Mouse (Mus musculus): Measurements from ENCODE around the gene Plpp6.

The Plpp6 gene

DNA sequence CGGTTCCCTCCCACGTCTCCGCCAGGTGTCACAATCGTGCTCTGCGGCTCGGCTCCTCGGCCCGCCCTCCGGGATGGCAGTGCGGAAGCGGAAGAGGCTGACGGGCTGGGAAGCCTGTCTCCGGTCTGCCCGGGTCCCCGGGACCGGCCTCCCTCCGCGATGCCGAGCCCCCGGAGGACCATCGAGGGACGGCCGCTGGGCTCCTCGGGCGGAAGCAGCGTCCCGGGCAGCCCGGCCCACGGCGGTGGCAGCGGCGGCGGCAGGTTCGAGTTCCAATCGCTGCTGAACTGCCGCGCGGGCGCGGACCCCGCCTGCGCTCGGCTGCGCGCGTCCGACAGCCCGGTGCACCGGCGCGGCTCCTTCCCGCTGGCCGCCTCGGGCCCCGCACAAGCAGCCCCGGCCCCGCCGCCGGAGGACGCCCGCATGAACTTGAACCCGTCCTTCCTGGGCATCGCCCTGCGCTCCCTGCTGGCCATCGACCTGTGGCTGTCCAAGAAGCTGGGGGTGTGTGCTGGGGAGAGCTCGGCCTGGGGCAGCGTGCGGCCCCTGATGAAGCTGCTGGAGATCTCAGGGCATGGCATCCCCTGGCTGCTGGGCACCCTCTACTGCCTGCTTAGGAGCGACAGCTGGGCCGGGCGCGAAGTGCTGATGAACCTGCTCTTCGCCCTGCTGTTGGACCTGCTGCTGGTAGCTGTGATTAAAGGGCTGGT is at the start of gene Plpp6:
Gene Plpp6, plus strand, starts transcription at position 112 of the 710 bp plus-strand sequence.
- peak; percentile 82 for DNase-seq (ENCODE audit: low spot score)

DNA sequence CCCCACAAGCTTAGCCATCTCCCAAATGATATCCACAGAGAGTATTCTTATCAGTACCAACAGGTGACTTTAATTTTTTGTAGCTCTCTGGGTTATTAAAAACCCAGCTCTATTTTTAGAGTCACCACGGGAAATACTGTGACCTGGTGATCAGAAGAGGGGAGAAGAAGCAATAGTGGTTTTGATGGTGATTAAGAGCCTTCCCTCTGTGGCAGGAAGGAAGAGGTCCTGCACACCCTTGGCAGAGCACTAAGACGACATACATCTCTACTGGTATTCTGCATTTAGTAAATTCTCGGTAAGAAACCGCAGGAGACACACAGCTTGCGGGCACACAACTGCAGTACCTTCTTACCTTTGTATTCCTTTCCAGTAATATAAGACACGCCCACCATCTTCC is 49.2 kb upstream of the Plpp6 start:
- no peak for DNase-seq (ENCODE audit: low spot score)

DNA sequence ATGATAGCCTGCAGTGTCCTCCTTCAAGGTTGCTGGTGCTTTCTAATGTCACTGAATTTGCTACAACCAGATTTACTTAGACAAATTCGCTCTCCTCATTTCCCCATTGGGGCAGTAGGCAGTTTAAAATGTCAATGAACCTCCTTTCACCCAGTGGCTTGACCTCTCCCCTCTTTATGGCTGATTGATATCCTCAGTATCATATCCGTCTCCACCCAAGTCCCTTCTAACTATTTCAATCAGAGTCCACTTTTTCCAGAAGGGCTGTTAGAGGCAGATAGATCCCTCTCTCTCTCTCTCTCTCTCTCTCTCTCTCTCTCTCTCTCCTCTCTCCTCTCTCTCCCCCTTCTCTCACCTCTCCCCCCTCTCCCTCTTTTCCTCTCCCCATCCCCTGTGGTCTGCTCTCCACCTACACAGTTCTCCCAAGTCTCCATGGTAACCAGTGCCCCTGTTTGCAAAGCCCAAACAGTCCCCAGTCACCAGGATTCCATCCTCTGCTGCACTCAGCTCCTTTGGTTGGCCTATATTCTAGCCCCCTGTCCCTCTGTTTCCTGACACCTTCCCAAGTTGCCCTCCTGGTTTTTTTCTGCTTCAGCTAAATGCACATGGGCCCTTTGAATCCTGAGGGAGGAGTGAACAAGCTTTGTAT is 48.0 kb upstream of the Plpp6 start:
- DNase-seq (ENCODE audit: low spot score) = no peak

DNA sequence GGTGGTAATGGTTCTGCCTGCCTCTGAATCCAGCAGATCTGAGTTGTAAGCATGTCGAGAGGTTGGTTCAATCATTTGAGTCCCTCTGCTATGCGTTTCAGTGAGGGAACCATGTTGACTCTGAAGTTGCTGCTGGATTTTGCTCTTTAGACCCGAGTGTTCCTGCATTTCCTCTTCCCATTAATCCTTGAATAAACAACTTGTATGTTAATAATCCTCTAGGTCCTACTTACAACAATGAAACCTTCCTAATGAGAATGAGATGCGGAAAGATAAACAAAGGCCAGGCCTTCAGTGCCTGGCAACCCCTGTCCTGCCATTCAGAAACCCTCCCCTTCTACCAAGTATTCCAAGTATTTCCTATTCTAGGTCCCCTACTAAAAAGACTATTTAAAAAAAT is 47.3 kb upstream of the Plpp6 start:
- DNase-seq (ENCODE audit: low spot score) = no peak

DNA sequence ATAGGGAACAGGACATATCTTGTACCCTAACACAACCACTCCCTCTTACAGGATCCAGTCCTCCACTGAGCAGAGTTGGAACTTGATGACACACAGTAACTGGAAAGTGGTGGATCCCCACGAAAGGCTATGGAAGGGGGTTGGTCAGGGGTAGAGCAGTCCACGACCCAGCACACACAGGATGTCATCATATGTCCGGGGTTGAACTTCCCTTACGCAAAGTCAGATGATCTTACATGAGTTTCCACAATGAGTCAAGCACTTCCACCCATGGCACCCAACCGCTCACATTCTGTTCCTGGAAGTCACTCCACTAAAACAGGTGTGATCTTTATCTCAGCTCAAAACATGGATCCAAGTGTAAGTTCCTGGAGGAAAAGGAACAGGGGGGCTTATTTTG is 45.9 kb upstream of the Plpp6 start:
- DNase-seq (ENCODE audit: low spot score) = no peak

DNA sequence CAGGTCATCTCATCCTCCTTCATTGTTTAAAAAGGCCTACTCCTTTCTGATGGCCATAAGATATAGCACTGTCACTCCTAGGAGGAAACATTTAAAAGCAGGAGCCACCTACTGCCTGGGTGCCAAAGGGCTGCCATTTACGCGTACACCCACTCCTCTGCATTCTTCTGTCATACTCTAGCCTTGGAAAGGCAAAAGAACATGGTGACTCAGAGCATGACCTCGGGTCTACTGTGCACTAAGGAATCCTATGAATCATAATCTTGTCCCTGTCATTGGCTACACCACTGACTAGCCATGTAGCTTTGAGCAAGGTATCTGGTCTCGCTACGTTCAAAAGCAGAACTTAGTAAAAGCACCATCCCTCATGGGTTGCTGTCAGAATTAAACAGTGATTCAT is 37.4 kb upstream of the Plpp6 start:
- no peak for DNase-seq (ENCODE audit: low spot score)

DNA sequence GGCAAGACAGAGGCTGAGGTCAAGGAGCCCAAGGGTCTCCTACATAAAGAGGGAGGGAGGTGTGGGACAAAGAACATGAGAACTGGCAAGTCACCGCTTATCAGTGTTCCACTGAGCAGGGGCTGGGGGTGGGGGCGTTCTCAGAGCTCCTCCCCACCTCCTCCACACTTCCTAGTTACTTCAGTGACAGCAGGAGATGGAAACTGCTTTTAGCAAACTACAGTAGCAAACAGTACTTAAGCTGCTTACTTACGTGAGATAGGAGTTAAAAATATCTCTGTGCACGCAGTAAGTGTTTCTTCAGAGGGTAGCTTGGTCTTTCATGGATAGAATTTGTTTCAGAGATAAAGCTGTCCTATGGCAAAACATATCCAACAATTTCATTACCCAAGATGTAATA is 36.4 kb upstream of the Plpp6 start:
- no peak for DNase-seq (ENCODE audit: low spot score)

DNA sequence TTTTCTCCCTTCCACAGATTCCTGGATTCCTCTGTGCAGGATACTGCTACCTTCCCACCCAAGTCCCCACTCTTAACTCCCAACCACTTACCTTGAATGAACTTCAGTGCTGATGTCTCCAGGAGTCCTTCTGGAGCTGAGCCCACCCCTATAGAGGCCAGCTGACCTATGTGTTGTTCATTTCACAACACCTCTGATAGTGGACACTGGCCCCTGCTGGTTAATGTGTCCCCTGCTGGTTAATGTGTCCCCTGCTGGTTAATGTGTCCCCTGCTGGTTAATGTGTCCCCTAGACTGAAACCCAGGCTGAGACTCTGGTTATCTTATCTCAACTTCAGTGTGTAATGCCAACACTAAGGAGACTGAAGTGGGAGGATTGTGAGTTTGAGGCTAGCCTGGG is 34.7 kb upstream of the Plpp6 start:
- no peak for DNase-seq (ENCODE audit: low spot score)

DNA sequence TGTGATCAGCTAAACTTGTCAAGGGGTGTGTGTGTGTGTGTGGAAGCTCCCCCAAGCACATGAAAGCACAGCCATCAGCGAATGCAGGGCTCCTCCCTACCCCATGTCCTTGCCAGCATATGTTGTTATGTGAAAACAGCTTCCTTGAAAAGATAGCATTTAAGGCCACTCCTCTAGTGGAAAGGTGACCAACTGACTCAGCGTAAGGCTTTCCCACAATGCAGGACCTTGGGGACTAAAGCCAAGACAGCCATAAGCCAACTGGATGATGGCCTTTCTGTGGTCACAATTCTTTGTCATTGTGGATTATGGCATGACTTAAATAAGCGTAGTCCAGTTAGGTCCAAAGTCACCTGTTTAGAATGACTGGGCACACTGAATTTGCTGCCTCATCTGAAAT is 28.9 kb upstream of the Plpp6 start:
- no peak for DNase-seq (ENCODE audit: low spot score)

DNA sequence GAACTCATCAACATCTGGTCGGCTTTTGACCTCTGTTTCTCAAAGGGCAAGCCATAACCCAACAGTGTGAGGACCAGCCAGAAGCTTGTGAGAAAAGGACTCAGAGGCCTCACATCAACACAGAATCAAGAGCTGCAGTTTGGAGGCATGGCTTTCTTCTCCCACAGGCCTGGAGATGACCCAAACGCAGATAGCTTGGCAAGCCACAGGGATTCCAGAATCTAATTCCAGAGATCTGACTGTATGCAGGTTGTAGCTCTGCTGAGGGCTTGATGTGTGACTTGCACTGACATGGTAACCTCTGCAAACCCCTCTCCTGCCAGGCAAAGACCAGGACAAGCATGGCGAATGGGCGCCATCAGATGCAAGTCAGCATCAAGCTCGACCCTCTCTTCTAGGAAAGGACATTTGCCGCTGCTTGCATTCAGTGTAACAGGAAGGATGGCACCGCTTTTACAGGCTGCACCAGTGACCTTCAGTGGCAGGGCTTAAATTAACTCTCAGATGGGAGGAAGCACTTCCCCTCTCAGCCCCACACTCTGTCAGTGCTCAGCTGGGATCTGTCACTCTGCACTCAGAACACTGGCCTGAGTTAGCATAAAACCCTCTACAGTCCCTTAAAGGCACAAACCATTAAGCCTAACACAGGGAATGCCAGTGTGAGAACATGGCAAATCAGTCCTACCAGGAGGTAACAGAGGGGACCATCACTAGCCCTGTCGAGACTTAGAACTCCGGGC is 23.4 kb upstream of the Plpp6 start:
- no peak for DNase-seq (ENCODE audit: low spot score)

DNA sequence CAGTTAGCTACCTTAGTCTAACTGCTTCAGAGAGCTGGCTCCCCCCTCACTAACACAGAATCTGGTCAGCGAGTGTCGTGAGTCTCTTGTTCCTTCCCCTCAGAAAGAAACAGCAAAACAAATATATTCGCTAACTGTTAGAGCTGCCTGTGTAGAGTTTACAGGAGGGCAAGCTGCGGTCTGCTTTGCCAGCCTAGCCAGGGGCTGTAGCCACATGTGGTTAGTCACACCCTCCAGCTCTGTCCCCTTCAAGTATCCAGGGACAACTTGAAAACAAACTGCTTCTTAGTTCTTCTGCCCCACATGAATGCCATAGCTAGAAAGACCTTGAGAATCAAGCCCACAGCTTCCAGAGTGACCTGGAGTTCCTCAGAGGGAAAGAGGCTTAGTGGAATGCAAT is 22.5 kb upstream of the Plpp6 start:
- no peak for DNase-seq (ENCODE audit: low spot score)

DNA sequence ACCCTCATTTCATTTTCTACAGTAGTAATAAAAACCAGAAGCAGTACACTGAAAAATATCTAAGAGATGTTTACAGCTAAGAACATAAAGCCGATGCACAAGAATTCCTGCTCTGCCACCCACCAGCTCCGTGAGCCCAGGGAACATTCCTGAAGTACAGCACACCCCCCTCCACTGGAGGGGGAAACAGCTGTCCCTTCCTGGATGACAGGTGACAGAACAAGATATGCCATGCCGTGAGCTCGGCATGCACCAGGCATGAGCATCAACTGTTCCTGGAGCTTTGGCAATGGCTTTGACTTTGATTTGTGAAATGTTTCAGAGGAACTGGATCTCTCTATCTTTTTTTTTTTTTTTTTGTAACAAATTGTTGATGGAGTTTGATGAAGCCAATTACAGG is 17.0 kb upstream of the Plpp6 start:
- DNase-seq (ENCODE audit: low spot score) = no peak

DNA sequence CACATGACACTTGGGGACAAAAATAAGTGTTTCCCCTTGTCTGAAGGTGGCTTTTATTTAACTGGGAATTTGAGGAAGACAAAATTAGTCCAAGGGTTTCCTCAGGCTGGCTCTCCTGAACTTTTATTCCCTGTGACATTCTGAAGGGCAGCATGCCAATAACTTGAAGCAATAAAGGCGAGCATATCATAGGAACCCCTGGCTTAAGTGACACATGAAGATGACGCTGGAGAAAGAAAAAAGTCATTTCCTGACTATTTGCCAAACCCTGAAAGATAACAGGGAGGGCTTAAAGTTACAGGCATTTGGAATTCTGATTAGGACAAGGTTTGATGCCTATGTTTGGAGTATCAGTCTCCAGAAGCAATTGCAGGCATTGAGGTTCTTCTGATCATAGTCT is 16.4 kb upstream of the Plpp6 start:
- DNase-seq (ENCODE audit: low spot score) = no peak

DNA sequence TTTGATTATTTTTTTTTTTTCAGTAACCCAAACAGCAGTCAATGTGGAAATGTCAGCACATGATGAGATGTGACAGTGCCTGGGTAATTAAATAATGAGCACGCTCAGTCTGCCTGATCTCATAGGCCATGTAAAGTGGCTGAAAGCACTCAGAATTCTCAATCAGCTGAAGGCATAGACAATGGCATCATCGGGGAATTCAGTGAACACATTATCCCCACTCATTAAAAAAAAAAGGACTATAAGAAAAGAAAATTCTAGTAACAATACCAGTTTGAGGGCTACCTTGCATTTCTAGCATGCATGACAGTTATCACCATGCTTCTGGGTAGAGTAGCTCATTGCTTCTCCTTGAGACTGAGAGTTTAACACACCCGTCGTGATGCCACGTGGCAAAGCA is 12.5 kb upstream of the Plpp6 start:
- DNase-seq (ENCODE audit: low spot score) = no peak

DNA sequence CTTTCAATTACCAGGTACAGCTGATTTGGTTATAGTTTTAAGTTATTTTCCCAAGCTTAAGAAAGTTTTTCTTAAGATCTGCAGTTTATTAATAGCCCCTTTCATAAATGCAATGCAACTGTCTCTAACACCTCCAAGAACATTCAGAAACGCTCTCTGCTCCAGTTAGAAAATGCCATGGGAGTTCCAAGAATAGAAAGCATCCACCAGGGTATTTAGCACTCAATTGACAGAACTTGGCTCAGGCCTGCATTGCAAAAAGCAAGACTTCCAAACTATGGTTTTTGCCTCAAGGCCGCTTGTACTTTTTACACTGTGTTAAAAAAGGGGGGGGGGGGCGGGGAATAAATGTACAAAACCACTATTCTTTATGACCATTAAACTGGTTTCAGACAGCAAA is 640 bp upstream of the Plpp6 start:
- no peak for DNase-seq (ENCODE audit: low spot score)

DNA sequence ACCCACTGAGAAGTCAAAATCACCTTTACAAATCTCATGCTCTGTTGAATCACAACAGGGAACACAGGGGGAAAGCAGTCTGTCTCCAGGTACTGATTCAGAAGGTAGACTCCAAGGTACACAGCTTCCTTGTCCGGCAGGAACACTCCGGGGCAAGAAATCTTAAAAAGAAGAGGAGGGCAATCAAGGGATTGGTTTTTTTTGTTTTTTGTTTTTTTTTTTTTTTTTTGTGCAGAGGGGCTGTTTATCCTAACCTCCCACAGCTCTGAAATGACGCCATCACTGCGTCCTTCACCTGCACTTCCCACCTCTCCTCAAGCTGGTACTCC is 276 bp upstream of the Plpp6 start:
- no peak for DNase-seq (ENCODE audit: low spot score)

DNA sequence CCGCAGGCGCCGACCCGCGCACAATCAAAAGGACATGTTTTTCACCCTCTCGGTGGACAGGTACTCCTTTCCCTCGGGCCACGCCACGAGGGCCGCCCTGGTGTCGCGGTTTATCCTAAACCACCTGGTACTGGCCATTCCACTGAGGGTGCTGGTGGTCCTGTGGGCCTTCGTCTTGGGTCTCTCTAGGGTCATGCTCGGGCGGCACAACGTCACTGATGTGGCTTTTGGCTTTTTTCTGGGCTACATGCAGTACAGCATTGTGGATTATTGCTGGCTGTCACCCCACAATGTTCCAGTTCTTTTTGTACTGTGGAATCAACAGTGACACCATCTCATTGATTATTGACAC is 775 bp downstream of the Plpp6 start:
- no peak for DNase-seq (ENCODE audit: low spot score)

DNA sequence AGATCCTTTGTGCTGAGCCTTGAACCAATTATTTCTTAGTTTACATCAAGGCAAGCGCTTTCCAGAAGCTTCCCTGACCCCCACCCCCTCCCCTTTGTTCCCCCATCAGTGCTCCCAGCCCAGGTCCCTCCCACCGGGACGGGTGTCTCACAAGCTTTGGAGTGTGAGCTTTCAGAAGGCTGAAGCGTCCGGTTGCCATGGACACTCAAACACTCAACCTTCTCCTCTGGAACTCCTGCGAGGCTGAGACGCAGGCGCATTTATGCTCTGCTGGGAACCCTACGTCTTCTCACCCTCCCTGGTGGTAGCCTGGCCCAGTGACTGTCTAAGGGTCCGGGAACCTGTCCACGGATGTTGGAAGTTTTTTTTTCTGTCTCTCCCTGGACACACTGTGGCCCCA is 3.9 kb downstream of the Plpp6 start, which contains the start of gene 4430402I18Rik:
Gene 4430402I18Rik, minus strand, starts transcription at position 149 of the 400 bp plus-strand sequence.
- no peak for DNase-seq (ENCODE audit: low spot score)

DNA sequence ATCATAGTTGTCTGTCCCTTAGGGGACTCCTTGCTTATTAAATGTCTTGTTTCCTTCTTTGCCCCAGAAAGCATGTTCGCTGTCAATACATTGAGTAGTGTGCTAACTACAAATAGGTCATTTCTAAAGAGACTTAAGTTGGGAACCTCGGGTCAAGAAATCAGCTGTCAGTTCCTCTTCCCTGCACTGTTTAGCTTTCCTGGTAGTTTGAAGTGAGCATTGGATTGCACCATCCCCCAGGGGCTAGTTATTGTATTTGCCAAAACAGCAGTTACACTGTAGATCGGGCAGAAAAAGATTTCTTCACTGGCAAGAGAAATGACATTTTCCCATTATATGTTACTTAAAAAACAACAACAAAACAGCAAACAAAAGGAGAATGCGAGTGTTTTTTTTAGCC is 4.4 kb downstream of the Plpp6 start:
- DNase-seq (ENCODE audit: low spot score) = no peak

DNA sequence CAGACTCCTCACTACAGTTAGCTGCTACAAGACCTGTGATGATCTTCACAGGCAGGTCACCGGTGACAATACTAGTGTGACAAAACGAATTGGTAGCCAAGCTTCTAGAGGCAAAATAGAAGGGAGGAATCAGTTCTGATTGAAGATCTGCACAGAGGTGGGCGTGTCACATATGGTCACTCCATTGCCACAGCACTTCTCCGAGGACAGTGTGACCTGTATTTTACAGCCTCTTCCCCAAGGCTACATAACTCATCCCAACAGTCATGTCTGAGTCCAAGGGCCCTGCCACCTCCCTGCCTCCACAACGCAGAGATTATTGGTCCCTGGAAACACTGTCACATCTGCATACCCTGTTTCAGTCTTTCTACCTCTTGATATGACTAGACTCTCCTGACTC is 5.5 kb downstream of the Plpp6 start:
- DNase-seq (ENCODE audit: low spot score) = no peak

DNA sequence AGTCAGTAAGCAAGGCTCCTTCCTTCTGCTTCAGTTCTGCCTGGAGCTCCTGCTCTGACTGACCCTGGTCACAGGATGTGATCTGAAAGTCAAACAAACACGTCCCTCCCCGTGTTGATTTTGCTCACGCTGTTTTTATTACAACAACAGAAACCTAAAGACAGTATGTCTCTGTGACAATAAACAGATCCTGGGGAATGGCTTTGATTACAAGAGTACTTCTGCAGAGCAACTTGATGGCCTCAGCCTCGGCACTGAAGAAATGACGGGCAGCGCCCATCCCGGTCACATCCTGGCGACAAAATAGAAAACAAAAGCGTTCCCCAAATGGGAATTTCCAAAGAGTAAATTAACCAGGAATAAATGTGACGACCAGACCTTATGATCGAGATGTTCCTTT is 6.5 kb downstream of the Plpp6 start:
- DNase-seq (ENCODE audit: low spot score) = no peak

DNA sequence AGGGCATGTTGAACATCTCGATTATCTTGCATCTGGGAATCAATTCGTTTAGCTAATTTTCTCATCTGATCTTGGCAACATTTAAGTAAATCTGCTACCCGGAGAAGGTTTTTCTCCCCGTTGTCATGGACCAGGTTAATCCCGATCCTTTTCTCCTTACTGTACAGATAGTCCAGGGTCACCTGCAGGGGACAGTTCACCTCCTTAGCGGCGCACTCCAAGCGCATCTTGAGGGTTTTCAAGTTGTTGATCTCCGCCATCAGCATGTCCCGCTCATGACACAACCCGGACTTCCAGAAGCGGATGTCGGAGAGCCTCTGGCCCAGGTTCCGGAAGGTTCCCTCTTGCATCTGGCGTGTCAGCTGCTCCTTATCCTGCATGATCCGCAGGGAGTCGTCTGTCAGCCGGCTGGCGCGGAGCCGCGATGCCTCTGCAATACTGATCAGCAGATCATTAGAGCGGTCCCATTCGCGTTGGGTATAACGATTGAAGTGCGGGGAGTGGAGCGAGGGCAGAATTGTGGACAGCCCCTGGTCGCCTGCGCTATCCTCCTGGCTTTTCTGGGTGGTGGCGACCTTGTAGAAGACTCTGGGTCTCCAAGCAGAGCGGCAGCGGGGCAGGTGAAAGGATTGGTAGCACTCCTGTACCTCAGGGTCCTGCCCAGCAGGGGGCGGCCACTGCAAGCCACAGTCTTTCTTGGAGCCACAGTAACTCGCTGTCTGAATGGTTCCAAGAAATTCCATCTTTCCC is 11.3 kb downstream of the Plpp6 start:
- DNase-seq (ENCODE audit: low spot score) = peak; percentile 86

DNA sequence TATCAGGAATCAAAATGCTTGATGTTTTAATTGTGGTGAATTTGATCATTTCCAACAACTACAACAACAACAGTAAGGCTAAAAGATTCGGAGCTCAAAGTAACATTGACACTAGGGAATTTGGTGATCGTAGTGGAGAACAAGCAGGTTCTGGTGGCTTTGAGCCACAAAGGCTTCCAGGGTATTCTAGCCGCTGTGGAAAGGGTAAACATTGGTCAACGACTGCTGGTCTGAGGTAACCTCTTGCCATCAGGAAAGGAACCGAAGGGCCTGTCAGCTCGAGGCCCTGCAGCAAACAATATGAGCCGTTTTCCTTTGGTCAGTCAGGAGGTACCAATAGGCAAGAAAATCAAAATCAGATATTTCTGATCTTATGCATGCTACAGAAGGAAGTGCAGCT is 18.9 kb downstream of the Plpp6 start:
- DNase-seq (ENCODE audit: low spot score) = no peak

Measured in testis, postnatal 10 days (tissue).